Mouse (Mus musculus) liver, adult 2 months (tissue): Measurements from ENCODE around the gene Tuba1a. TPM values are rescaled to one million over a fixed set of nuclear protein-coding genes. Genes with fewer than 3 reads are reported as not detected.

Source experiments
- DNase-seq: peaks from one replicate; pipeline ENCODE4 v3.0.0-alpha.2; 2011; ENCODE audit warnings: low read depth, low spot score; ENCODE audit errors: extremely low read depth
- H3K27ac ChIP-seq: fragments of 200-500 bp; replicated peaks from 2 replicates; pipeline ENCODE4 v1.5.1; 2012; ENCODE audit warnings: low read depth, mild to moderate bottlenecking, control low read depth, inconsistent platforms, low read length; ENCODE audit not compliant: insufficient read depth
- H3K27me3 ChIP-seq: fragments of 200-500 bp; 2 replicates; pipeline ENCODE4 v1.6.1; 2012; ENCODE audit warnings: mild to moderate bottlenecking, moderate library complexity, low read length, inconsistent platforms; ENCODE audit not compliant: control insufficient read depth, insufficient read depth
- H3K36me3 ChIP-seq: fragments of 200-500 bp; 2 replicates; pipeline ENCODE4 v1.6.1; 2012; ENCODE audit warnings: low read length, inconsistent platforms; ENCODE audit not compliant: control insufficient read depth, insufficient read depth
- H3K4me1 ChIP-seq: fragments of 200-500 bp; 2 replicates; pipeline ENCODE4 v1.6.1; 2011; ENCODE audit warnings: low read length; ENCODE audit not compliant: control insufficient read depth, insufficient read depth
- H3K4me3 ChIP-seq: fragments of 200-500 bp; 2 replicates; pipeline ENCODE4 v1.5.1; 2011; ENCODE audit warnings: low read depth, mild to moderate bottlenecking, control low read depth, low read length, moderate library complexity; ENCODE audit not compliant: insufficient read depth
- H3K79me2 ChIP-seq: fragments of 200-500 bp; 2 replicates; pipeline ENCODE4 v1.6.1; 2012; ENCODE audit warnings: inconsistent platforms, mild to moderate bottlenecking, low read length, moderate library complexity; ENCODE audit not compliant: control insufficient read depth, insufficient read depth
- H3K9ac ChIP-seq: fragments of 200-500 bp; 2 replicates; pipeline ENCODE4 v1.6.1; 2012; ENCODE audit warnings: low read depth, mild to moderate bottlenecking, control low read depth, inconsistent platforms, low read length
- CTCF ChIP-seq: fragments of 200-500 bp; IDR thresholded peaks from 2 replicates; pipeline ENCODE4 v1.5.1; 2011; ENCODE audit warnings: low read depth, low read length, control low read depth
- POLR2A ChIP-seq: fragments of 200-500 bp; IDR thresholded peaks from 2 replicates; pipeline ENCODE4 v1.6.1; 2011; ENCODE audit warnings: low read length, control low read depth; ENCODE audit not compliant: insufficient read depth; ENCODE audit errors: extremely low read depth
- WGBS: fragments of 180-500 bp; shearing (Covaris S2); methylation state at CpG from one replicate; pipeline ENCODE4 v1.1.7; 2018; 5-methylcytosine and 5-hydroxymethylcytosine counted together
- polyA plus RNA-seq: library from polyadenylated mRNA; depleted of rRNA; stranded (reverse); fragments of >200 nt; gene quantifications from 2 replicates; pipeline ENCODE4 v1.2.3, GENCODE M21; 2012
- total RNA-seq: library from RNA; depleted of rRNA; stranded (reverse); fragments of >200 nt; gene quantifications from 2 replicates; pipeline ENCODE4 v1.2.3, GENCODE M21; 2014

Gene Tuba1a
- total and polyA plus RNA-seq, 2 experiments: 8.4 to 13.7 TPM

GRCm38 (mm10) chr15:98996840-98997239 lies 43.3 kb upstream of the Tuba1a start:
- H3K27ac ChIP-seq: no peak overlapping the region
- TF ChIP-seq POLR2A (no peak), CTCF (no peak)
- H3K4me1 ChIP-seq: no peaks in the 10 kb centered on the region

GRCm38 (mm10) chr15:98994957-98995520 lies 41.5 kb upstream of the Tuba1a start:
- WGBS: 84% methylated on average over 9 of the region's 9 CpGs
- H3K4me1 ChIP-seq: no peaks in the 10 kb centered on the region
- no peak overlapping the region for H3K4me3 ChIP-seq
- H3K36me3 ChIP-seq: no peaks in the 10 kb centered on the region
- no peak overlapping the region for H3K27ac ChIP-seq
- no peak for DNase-seq
- TF ChIP-seq POLR2A: no peak
- no peak for TF ChIP-seq CTCF
- H3K79me2 ChIP-seq: no peaks in the 10 kb centered on the region
- no peak overlapping the region for H3K9ac ChIP-seq
- no peaks in the 10 kb centered on the region for H3K27me3 ChIP-seq

More at GRCm38 (mm10) chr15:98996840-98997239, 43.3 kb upstream of the Tuba1a start:
- WGBS: 94% methylated on average over 7 of the region's 7 CpGs
- no peak for DNase-seq
- no peak overlapping the region for H3K9ac ChIP-seq
- no peaks in the 10 kb centered on the region for H3K27me3 ChIP-seq
- H3K36me3 ChIP-seq: no peaks in the 10 kb centered on the region
- no peak overlapping the region for H3K4me3 ChIP-seq
- no peaks in the 10 kb centered on the region for H3K79me2 ChIP-seq

GRCm38 (mm10) chr15:98993865-98994264 lies 40.4 kb upstream of the Tuba1a start:
- WGBS: 1% methylated on average over 11 of the region's 11 CpGs
- no peak overlapping the region for H3K4me3 ChIP-seq
- H3K27ac ChIP-seq: no peak overlapping the region
- peak; percentile 77 for DNase-seq
- no peaks in the 10 kb centered on the region for H3K4me1 ChIP-seq
- no peaks in the 10 kb centered on the region for H3K79me2 ChIP-seq
- TF ChIP-seq CTCF: peak; percentile 84
- TF ChIP-seq POLR2A: no peak
- no peaks in the 10 kb centered on the region for H3K36me3 ChIP-seq
- no peaks in the 10 kb centered on the region for H3K27me3 ChIP-seq
- H3K9ac ChIP-seq: no peak overlapping the region

- Histone ChIP-seq H3K4me3 (peak overlapping the region; percentile 44), H3K27ac (peak overlapping the region; percentile 78), H3K79me2 (no peaks in the 10 kb centered on the region), H3K4me1 (no peaks in the 10 kb centered on the region), H3K36me3 (no peaks in the 10 kb centered on the region), H3K27me3 (no peaks in the 10 kb centered on the region), H3K9ac (peak overlapping the region; percentile 39)
- WGBS: 1% methylated on average over 35 of the region's 35 CpGs
- TF ChIP-seq POLR2A (0 out of 2 replicates have a peak, but pooled peaks have one; percentile 28), CTCF (peak; percentile 95)
- DNase-seq: peak; percentile 69
Measured at GRCm38 (mm10) chr15:98993093-98993793, 39.7 kb upstream of the Tuba1a start.

GRCm38 (mm10) chr15:98992086-98992912 lies 38.8 kb upstream of the Tuba1a start:
- Histone ChIP-seq H3K27me3 (no peaks in the 10 kb centered on the region), H3K36me3 (no peaks in the 10 kb centered on the region), H3K4me1 (no peaks in the 10 kb centered on the region), H3K4me3 (no peak overlapping the region), H3K79me2 (no peaks in the 10 kb centered on the region), H3K27ac (no peak overlapping the region), H3K9ac (no peak overlapping the region)
- 41% methylated on average over 17 of the region's 17 CpGs for WGBS
- TF ChIP-seq CTCF (no peak), POLR2A (no peak)
- peak; percentile 29 for DNase-seq
